ENCODE assay signal across 9 mouse cellular contexts in the genomic region with DNA sequence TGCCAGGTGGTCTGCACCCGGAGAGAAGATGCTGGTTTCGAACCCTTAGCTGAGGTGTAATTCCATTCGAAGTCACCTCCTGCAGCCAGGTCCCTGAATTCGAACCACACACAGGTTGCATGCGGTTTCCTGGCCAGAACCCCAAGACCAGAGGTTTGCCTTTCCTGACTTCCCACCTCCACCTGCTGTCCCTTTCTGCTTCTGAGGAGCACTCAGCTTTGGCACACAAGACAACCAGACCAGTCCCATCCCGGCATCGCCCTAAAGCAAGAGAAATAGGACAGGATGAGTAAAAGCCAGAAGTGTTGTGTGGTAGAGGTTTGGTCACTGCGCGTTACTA. TPM values are rescaled to one million over a fixed set of nuclear protein-coding genes. Genes with fewer than 3 reads are reported as not detected.
A peak's percentile ranks its signal among the peaks of the same experiment; 100 is the strongest.
DNase-seq lines count a peak whose midpoint lies in the region; ATAC-seq and TF ChIP-seq lines count a peak whose summit lies in the region.
"Had no signal": no experiment of that assay in that cellular context is flagged by ENCODE, and none has a peak within 500 bp of the region (broad histone marks: within the 10 kb centered on the region; RNA-seq: fewer than 3 reads in every experiment).

No protein-coding gene starts in this region.

- no peaks in the 10 kb centered on the region for H3K9me3 ChIP-seq in heart, embryonic 13.5 days
- no peaks in the 10 kb centered on the region for H3K9me3 ChIP-seq in E14TG2a.4 (ENCODE audit: low read length)
- no peaks in the 10 kb centered on the region for H3K9me3 ChIP-seq in hindbrain, embryonic 10.5 days
- no peaks in the 10 kb centered on the region for H3K9me3 ChIP-seq in midbrain, embryonic 11.5 days (ENCODE audit: control insufficient read depth, low read length)

- peak overlapping the region; percentile 93 for H3K27ac ChIP-seq in heart, embryonic 13.5 days (replicated peaks)
- peak overlapping the region; percentile 93 for H3K27ac ChIP-seq in hindbrain, embryonic 10.5 days
- H3K27ac ChIP-seq in midbrain, embryonic 11.5 days (ENCODE audit: low read depth, low read length), result no peak overlapping the region

- no peak for DNase-seq in heart, adult 18-20 months
- DNase-seq in hindbrain, embryonic 10.5 days (ENCODE audit: low spot score), result no peak
- peak; percentile 93 for DNase-seq in midbrain, embryonic 11.5 days (ENCODE audit: low spot score, missing footprints)
- DNase-seq in left cerebral cortex, postnatal 36 days (ENCODE audit: low spot score in 2 of 2), result no peak
- no peak for DNase-seq in T-cell, adult 2 months (ENCODE audit: low spot score)

- H3K4me2 ChIP-seq in heart, embryonic 13.5 days, result peak overlapping the region; percentile 70
- peak overlapping the region; percentile 64 for H3K4me2 ChIP-seq in midbrain, embryonic 11.5 days

- peaks cover 17% of the 10 kb centered on the region for H3K4me1 ChIP-seq in heart, embryonic 13.5 days
- peaks cover 14% of the 10 kb centered on the region for H3K4me1 ChIP-seq in E14TG2a.4 (replicated peaks; ENCODE audit: low read depth, low read length)
- peaks cover 21% of the 10 kb centered on the region for H3K4me1 ChIP-seq in hindbrain, embryonic 10.5 days (replicated peaks)
- peaks cover 9% of the 10 kb centered on the region; the same call in 1 of the 2 replicates for H3K4me1 ChIP-seq in midbrain, embryonic 11.5 days (ENCODE audit: control insufficient read depth, insufficient read depth, low read length)

- H3K4me3 ChIP-seq in heart, embryonic 13.5 days, result peak overlapping the region; percentile 89
- peak overlapping the region; percentile 89 for H3K4me3 ChIP-seq in E14TG2a.4 (replicated peaks; ENCODE audit: low read length)
- peak overlapping the region; percentile 73 for H3K4me3 ChIP-seq in hindbrain, embryonic 10.5 days
- H3K4me3 ChIP-seq in midbrain, embryonic 11.5 days (ENCODE audit: low read depth, low read length), result peak overlapping the region; percentile 52

- peak overlapping the region; percentile 94 for H3K9ac ChIP-seq in heart, embryonic 13.5 days
- peak overlapping the region; percentile 77 for H3K9ac ChIP-seq in midbrain, embryonic 11.5 days (ENCODE audit: low read length)

- intact Hi-C loops in left cerebral cortex, postnatal 36 days (cut with DNase I), result loop anchor here (2.0 to 5.0 kb wide), 2 partner anchors 49 to 67 kb away; no protein-coding TSS in a partner anchor

- no peak for TF ChIP-seq CTCF in E14TG2a.4 (conservative IDR thresholded peaks at IDR 0.05; ENCODE audit: low read length)

- H3K27me3 ChIP-seq in heart, embryonic 13.5 days (replicated peaks), result no peaks in the 10 kb centered on the region
- H3K27me3 ChIP-seq in E14TG2a.4 (ENCODE audit: insufficient read depth, low read length), result peaks cover 33% of the 10 kb centered on the region
- H3K27me3 ChIP-seq in hindbrain, embryonic 10.5 days (ENCODE audit: insufficient read depth, poor library complexity, severe bottlenecking), result peaks cover 7% of the 10 kb centered on the region; the same call in 1 of the 2 replicates
- no peaks in the 10 kb centered on the region for H3K27me3 ChIP-seq in midbrain, embryonic 11.5 days (ENCODE audit: control insufficient read depth, insufficient read depth, low read length)

- ATAC-seq in heart, embryonic 13.5 days (ENCODE audit: extremely low read depth, insufficient number of reproducible peaks, low FRiP score, low TSS enrichment), result no peak; the same call in 1 of the 2 replicates
- no peak; the same call in 1 of the 2 replicates for ATAC-seq in midbrain, embryonic 11.5 days (ENCODE audit: low FRiP score)
- no peak; the same call in 1 of the 2 replicates for ATAC-seq in granulocyte monocyte progenitor cell, adult 5-6 weeks (replicated peaks; ENCODE audit: poor library complexity, severe bottlenecking)

- WGBS in heart, embryonic 13.5 days, result 25% methylated on average over 9 of the region's 9 CpGs
- WGBS in hindbrain, embryonic 10.5 days, result 32% methylated on average over 9 of the region's 9 CpGs
- WGBS in midbrain, embryonic 11.5 days, result 31% methylated on average over 9 of the region's 9 CpGs

- H3K36me3 ChIP-seq in heart, embryonic 13.5 days, result no peaks in the 10 kb centered on the region
- no peaks in the 10 kb centered on the region for H3K36me3 ChIP-seq in E14TG2a.4 (ENCODE audit: insufficient read depth, low read length)
- H3K36me3 ChIP-seq in hindbrain, embryonic 10.5 days, result no peaks in the 10 kb centered on the region
- H3K36me3 ChIP-seq in midbrain, embryonic 11.5 days (ENCODE audit: control insufficient read depth, insufficient read depth, low read length), result no peaks in the 10 kb centered on the region

RNA-seq across cellular contexts. Expression of gene Pam, which starts 0.5 kb away (rescaled TPM):
- polyA plus RNA-seq in heart, embryonic 13.5 days (2015; fragmentation: Nextera tagmentation; extraction: Ambion mirVana), result 340 and 404 TPM in 2 replicates
- total RNA-seq in heart, adult 18-20 months (2021), result 100 to 1,000 TPM; 672 to 774 TPM
- 15.1 and 16.5 TPM in 2 replicates for polyA plus RNA-seq in hindbrain, embryonic 10.5 days (2016; fragmentation: Nextera tagmentation; extraction: Ambion mirVana)
- 21.1 and 21.2 TPM in 2 replicates for polyA plus RNA-seq in midbrain, embryonic 11.5 days (2014; fragmentation: Nextera tagmentation; extraction: Ambion mirVana)
- total RNA-seq in granulocyte monocyte progenitor cell, adult 5-6 weeks (2014; fragmentation: Nextera tagmentation), result 20.2 and 25.5 TPM in 2 replicates
- total RNA-seq in granulocyte monocyte progenitor cell, adult 5-6 weeks (2017), result 55.3 and 60.4 TPM in 2 replicates
- 100 to 1,000 TPM; 242 to 256 TPM for total RNA-seq in left cerebral cortex, postnatal 36 days (2021)
- total RNA-seq: MEL had no signal
